Mouse (Mus musculus): ENCODE data around the gene Cyp2c40.
"Not testable (repeated sequence)": the region's sequence is repeated elsewhere in the genome, so short reads cannot be mapped to it uniquely, and the experiment has no call there.

Gene Cyp2c40

DNA sequence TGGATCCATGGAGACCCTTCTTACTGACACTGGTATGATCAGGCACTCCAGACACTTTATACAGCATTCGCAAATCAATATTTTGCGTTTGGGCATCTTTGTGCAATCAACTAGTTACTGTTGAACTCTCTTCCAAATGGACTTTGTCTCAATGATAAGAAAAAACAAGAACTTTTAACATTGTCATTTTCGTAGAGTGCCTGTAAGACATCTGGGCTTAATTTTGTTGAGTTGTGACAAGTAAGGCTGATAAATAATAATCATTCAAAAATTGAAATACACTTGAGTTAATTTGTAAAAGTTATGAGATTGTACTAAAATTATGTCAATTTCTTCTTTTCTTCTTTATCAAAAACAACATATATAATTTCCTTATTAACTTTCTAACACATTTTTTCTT, at the start of gene Cyp2c40:
Gene Cyp2c40, minus strand, starts transcription at position 101 of the 400 bp plus-strand sequence.
- DNase-seq (ENCODE audit: low spot score) = not testable (repeated sequence)

GRCm38 (mm10) chr19:39820931-39821330, 8.3 kb upstream of the Cyp2c40 start:
- DNase-seq (ENCODE audit: low spot score) = not testable (repeated sequence)

- not testable (repeated sequence) for DNase-seq (ENCODE audit: low spot score)
Measured at GRCm38 (mm10) chr19:39816400-39816799, 3.8 kb upstream of the Cyp2c40 start.

DNA sequence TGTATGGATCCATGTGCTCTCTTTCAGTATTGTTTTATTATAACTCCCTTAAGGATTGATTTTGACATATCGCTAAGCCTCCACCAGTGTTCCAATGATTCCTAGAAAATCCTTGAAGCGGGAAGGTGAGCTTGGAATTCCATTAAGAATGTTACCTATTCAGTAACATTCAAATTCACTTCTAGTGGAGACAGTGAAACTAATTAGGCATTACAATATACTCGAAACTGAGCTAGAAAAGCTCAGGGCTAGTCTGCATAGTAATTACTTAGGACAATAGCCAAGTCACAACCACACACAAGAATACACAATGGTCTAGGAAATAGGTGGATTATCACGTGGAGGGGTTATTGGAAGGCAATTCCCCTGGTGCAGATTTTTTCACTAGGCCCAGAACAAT, 3.4 kb upstream of the Cyp2c40 start:
- not testable (repeated sequence) for DNase-seq (ENCODE audit: low spot score)

DNA sequence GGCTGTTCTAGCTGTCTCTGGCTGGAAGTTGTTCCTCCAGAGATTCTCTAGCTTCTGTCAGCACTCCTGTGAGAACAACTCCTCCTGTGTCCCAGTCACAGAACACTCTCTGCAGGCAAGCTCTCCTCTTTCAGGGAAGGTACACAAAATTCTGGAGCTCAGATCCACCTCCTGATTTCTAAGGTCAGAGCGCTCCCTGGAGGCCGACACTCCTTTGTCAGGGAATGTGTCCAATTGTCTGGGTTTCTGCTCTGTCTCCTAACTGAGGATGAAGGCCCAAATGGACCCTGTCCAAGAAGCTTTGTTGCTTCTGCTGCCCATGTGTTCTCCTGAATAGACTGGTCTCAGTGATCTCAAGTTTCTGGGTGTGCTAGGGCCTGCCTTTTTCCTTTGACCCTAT, 27.2 kb downstream of the Cyp2c40 start:
- not testable (repeated sequence) for DNase-seq (ENCODE audit: low spot score)

- DNase-seq (ENCODE audit: low spot score) = no peak
Measured at GRCm38 (mm10) chr19:39745357-39745756, 67.3 kb downstream of the Cyp2c40 start.

DNA sequence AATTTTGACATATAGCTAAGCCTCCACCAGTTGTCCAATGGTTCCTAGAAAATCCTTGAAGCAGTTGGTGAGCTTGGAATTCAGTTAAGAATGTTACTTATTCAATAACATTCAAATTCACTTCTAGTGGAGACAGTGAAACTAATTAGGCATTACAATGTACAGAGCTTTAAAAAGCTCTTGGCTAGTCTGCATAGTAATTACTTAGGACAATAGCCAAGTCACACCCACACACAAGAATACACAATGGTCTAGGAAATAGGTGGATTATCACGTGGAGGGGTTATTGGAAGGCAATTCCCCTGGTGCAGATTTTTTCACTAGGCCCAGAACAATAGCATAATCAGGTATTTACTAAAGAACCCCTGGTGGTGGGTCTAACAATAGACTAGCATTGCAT, 68.3 kb downstream of the Cyp2c40 start:
- not testable (repeated sequence) for DNase-seq (ENCODE audit: low spot score)

DNA sequence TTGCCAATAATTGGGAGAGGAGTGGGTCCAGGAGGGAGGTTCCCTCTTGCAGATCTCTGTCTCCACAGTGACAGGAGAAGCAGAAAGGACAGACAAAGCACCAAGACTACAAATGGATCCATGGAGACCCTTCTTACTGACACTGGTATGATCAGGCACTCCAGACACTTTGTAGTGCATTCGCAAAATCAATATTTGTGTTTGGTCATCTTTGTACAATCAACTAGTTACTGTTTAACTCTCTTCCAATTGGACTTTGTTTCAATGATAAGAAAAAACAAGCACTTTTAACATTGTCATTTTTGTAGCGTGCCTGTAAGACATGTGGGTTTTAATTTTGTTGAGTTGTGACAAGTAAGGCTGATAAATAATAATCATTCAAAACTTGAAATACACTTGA, 71.7 kb downstream of the Cyp2c40 start, which contains the start of gene Cyp2c68:
Gene Cyp2c68, minus strand, starts transcription at position 135 of the 400 bp plus-strand sequence.
- DNase-seq (ENCODE audit: low spot score) = no peak
